Mouse (Mus musculus) kidney, adult 9 months (tissue): ENCODE results near the gene Gm28042.

Source experiments
- DNase-seq: peaks from one replicate; pipeline ENCODE4 v3.0.0; 2022

The Gm28042 gene

DNA sequence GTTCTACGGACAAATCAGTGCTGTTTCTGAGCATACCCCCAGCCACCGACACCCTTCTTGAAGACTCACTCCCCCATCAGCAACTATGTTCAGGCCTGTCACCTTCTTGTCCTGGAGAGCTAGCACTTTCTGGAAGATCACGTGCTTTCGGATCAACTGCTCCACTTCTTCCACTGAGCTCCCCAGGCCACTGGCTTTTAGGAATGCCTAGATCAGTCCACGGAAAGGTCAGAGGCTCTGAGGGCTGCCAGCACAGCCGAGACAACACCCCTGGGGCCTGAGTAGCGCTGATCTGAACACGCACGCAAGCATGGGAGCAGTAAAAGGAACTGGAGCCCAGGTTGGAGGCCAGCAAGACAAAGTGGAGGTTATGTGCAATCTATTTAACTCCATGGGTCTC is 33.4 kb downstream of the Gm28042 start:
- peak; percentile 40 for DNase-seq

DNA sequence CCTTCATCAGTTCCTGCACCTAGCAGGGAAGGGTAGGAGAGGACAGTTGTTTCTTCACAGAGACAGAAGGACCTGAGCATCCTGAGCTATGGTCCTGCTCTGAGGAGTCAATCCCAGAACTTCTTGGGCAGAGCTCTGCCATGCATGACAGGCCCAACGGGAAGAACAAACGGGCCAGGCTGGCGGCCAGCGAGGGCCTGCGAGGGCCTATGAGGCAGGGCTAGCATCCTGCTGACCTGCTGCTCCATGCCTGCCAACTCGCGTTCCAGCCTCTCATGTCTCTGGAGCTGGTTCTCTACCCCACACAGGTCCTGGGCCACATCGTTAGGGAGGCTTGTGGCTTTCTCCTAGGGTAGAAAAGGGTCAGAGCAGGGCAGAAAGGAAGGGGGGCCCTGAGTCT is 35.0 kb downstream of the Gm28042 start:
- DNase-seq: no peak

- no peak for DNase-seq
Measured at GRCm38 (mm10) chr2:120064639-120065038, 37.3 kb downstream of the Gm28042 start.

DNA sequence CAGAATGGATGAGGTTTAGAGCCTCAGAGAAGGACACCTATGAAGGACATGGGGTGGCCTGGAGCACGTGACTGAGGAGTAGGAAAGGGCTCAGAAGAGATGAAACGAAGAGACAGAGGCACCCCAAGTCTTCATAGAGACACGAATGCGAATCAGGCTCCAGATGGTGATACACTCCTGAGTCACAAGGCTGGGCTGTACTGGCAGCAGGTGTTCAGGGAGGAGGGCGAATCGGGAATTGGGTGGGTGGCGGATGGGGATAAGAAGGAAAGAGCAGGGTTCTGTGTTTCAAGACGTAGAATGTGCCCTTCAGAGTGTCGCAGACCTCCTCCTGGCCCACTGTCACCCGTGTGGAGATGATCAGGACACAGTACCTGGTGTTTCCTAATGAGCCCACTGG is 38.0 kb downstream of the Gm28042 start:
- no peak for DNase-seq

GRCm38 (mm10) chr2:120066224-120066623 is 38.9 kb downstream of the Gm28042 start:
- no peak for DNase-seq

- peak; percentile 35 for DNase-seq
Measured at GRCm38 (mm10) chr2:120068555-120069465, 41.5 kb downstream of the Gm28042 start.

DNA sequence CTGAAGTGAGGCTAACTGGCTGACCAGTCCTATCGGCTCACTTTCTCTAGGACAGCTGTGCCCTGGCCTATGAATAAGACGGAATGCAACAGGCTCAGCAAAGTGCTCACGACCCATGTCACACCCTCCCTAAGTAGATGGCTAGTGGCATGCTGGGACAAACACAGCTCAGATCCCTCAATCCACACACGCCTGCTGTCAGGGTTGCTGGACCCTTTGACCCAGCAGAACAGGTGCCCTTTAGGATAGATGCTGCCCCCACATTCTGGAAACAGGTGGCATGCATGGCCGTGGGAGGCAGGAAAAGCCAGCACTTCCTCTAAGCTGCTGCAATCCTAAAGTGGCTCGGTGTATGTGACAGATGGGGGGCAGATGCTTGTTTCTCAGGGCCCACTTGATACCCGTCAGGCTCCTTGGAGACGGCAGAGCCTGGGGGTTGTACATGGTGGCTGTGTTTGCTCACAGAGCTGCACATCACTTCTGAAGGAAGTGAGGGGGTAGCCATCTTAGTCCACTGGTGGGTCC is 42.2 kb downstream of the Gm28042 start:
- no peak for DNase-seq

DNA sequence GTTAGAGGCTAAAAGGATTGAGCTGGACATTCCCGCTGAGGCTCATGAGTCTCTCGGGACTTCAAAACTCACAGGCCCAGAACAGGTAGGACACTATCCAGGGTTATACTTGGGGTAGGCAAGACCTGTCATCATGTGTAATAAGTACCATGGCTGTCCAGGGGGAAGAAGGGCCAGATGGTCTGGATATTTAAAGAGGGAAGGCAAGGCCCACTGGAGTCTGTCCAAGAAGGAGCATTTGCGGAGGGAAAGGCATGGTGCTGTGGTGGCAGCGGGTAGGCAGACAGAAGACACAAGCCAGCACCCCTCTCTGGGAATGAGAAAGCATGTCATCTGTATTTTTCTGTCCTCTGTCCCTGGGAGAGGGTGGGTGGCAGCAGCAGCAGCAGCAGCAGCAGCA is 46.8 kb downstream of the Gm28042 start:
- DNase-seq: no peak

DNA sequence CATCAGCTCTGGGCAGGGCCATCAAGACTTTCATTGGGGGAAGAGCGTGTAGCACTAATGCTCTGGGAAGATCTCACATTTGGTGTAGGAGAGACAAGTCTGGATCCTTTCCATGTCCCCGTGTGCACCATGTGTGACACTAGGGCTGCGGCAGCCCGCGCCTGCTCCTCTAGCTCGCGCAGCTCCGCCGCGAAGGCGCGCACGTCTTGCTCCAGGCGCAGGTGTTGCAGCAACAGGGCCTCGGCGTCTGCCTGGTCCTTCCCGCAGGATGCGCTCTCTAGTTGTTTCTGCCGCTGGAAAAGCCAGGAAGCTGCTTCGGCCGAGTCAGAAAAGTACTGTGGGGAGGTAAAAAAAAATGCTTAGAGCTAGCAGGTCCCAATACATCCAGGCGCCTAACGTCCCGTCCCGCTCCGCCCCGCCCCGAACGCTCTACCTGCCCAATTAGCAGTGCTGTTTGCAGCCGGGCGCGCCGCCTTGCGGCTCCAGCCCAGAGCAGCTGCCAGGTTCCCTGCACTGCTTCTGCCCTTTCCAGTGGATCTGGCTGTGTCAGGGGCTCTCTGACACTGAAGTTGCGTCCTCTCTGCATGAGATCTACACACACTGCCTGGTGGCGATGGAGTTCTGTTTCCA is 48.9 kb downstream of the Gm28042 start:
- DNase-seq: peak; percentile 53

DNA sequence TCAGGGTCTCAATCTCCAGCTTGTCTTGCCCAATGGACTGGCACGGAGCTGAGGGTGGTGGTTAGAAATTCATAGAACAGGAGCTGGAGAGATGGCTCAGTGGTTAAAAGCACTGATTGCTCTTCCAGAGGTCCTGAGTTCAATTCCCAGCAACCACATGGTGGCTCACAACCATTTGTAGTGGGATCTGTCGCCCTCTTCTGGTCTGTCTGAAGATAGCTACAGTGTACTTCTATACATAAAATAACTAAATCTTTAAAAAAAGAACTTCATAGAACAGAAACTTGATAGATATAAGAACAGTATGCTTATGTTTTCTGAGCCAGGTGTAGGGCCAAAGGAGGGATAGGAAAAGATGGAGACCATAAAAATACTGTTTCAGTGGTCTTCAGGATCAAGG is 55.1 kb downstream of the Gm28042 start:
- no peak for DNase-seq

- DNase-seq: peak; percentile 39
Measured at GRCm38 (mm10) chr2:120084593-120085361, 57.5 kb downstream of the Gm28042 start.

DNA sequence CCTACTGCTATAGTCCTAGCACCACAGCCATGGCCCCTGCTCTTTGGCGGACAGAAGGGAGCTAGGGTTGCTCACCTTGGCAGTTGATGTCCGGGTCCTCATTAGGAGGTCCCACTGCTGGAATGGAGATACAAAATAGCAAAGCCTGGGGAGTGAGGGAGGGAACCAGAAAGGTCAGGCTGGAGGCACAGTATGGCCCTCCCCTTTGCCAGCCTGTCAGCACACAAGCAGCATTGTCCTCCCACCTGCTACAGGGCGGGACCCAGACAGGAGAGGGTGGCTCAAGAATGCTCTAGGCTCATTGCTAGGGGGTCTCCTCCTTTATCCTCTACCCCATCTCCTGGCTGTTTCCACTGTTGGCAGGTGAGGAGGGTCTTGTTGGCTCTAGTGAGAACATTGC is 58.7 kb downstream of the Gm28042 start:
- DNase-seq: no peak

- DNase-seq: no peak
Measured at GRCm38 (mm10) chr2:120087391-120087790, 60.1 kb downstream of the Gm28042 start.

DNA sequence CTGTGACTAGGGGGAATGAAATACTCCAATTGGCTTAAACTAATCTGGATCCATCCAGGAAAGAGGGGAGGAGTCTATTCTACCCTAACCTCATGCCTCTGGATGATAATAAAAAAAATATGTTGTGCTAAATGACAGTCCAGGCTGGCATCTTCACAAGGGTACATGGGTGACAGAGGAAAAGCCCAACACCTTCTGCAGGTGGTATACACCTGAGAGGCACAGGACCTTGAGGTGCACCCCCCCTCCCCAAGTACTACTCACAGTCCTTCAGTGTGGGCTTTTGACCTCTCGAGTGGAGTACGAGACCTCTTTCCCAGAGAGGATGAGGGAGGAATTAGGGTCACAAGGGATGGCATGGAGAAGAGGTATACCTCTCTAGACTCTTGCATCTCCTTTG is 60.6 kb downstream of the Gm28042 start:
- DNase-seq: no peak

DNA sequence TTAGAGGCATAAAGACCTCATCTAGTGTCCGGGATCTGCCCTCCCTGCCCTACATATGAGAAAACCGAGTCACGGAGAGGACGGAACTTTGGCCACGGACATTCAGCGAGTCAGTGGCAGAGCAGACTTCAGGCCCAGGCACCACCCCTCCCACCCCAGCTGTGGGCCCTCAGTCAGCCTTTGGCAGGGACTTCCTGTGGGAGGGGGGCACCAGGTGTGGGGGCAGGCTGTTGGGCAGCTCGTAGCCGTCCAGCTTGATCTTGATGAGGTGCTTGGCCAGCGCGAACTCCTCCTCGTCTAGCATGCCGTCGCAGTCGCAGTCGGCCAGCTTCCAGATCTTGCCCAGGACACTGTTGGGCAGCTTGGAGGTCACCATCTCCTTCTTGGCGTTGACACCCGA is 63.7 kb downstream of the Gm28042 start:
- no peak for DNase-seq
